Mouse (Mus musculus) limb, embryonic 15.5 days (tissue): ENCODE results near the gene Phlda3. TPM values are rescaled to one million over a fixed set of nuclear protein-coding genes. Genes with fewer than 3 reads are reported as not detected.
A peak's percentile ranks its signal among the peaks of the same experiment; 100 is the strongest.

ENCODE experiments used
- ATAC-seq: fragments of 200-750 bp; cut with Nextera tagmentation; 2 replicates; pipeline ENCODE4 v1.8.0; 2017; ENCODE audit warnings: low read depth, moderate TSS enrichment; ENCODE audit not compliant: insufficient number of reproducible peaks, low FRiP score, low TSS enrichment
- H3K27ac ChIP-seq: fragments of 300-500 bp; sonication (generic); 2 replicates; pipeline ENCODE4 v1.5.1; 2015; ENCODE audit warnings: moderate library complexity, mild to moderate bottlenecking, inconsistent platforms
- H3K27me3 ChIP-seq: fragments of 300-500 bp; sonication (generic); 2 replicates; pipeline ENCODE4 v1.6.1; 2015; ENCODE audit warnings: inconsistent platforms
- H3K36me3 ChIP-seq: fragments of 300-500 bp; sonication (generic); 2 replicates; pipeline ENCODE4 v1.6.1; 2015; ENCODE audit warnings: inconsistent platforms
- H3K4me1 ChIP-seq: fragments of 300-500 bp; sonication (generic); 2 replicates; pipeline ENCODE4 v1.6.1; 2015; ENCODE audit warnings: inconsistent platforms
- H3K4me2 ChIP-seq: fragments of 300-500 bp; sonication (generic); 2 replicates; pipeline ENCODE4 v1.6.1; 2015; ENCODE audit warnings: mild to moderate bottlenecking, inconsistent platforms
- H3K4me3 ChIP-seq: fragments of 300-500 bp; sonication (generic); 2 replicates; pipeline ENCODE4 v1.5.1; 2015; ENCODE audit warnings: mild to moderate bottlenecking, inconsistent platforms
- H3K9ac ChIP-seq: fragments of 300-500 bp; sonication (generic); 2 replicates; pipeline ENCODE4 v1.6.1; 2015; ENCODE audit warnings: inconsistent platforms
- H3K9me3 ChIP-seq: fragments of 300-500 bp; sonication (generic); 2 replicates; pipeline ENCODE4 v1.6.1; 2016; ENCODE audit warnings: inconsistent platforms
- WGBS: fragments of 180-500 bp; shearing (Covaris S2); methylation state at CpG from one replicate; pipeline ENCODE4 v1.1.7; 2015; 5-methylcytosine and 5-hydroxymethylcytosine counted together
- polyA plus RNA-seq: library from polyadenylated mRNA; unstranded; fragments of >200 nt; fragmentation: Nextera tagmentation; extraction: Ambion mirVana; gene quantifications from 2 replicates; pipeline ENCODE4 v1.2.1, GENCODE M21; 2015

The Phlda3 gene
- polyA plus RNA-seq, 1 experiment from 2014 or later = 96.2 TPM

DNA sequence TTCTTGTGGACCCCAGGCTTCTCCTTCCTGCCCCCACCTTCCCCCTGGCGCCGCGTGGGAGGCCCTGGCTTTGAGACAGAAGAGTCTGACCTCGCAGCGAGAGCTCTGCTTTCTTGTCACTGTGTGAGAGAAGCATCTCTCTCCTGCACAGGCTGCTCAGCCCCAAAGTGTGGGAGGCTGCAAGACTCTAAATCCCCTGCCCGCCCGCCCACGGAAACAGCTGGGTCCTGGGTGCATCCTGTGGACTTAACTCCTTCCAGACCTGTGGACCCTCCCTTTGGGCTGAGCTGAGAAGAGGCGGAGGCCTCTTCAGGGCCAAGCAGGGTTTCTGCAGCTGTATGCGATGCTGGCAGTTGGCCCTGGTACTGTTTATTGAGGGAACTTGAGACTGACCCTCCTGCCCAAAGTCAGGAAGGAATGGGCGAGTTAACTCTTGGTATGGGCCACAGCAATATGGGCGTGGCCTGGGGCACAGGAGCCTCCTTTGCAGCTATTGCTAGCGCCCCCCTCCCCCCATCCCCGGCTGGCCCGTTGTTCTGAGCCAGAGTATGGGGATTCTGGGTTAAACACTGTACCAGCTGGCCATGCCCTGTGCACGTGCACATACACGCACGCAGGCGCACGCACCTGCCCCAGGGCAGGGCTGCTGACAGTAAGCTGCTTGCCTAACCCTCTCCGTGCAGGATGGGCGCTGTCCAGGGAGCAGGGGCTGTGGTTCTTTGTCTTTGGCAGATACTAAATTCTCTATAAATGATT lies 13.0 kb downstream of the Phlda3 start, which contains the start of gene Tnni1:
Gene Tnni1 (plus strand): TSS at position 655 of the 756 bp plus-strand sequence.
- peak within 1 kb of the TSS; percentile 27; the same call in 1 of the 2 replicates for H3K4me2 ChIP-seq
- H3K27ac ChIP-seq = peak within 1 kb of the TSS; percentile 73
- H3K9ac ChIP-seq = no peak within 1 kb of the TSS
- no peak within 1 kb of the TSS; the same call in 1 of the 2 replicates for H3K4me3 ChIP-seq
- H3K27me3 ChIP-seq = no peaks in the 10 kb centered on the region
- peaks cover 22% of the 10 kb centered on the region for H3K4me1 ChIP-seq
- H3K36me3 ChIP-seq = no peaks in the 10 kb centered on the region
- no peaks in the 10 kb centered on the region for H3K9me3 ChIP-seq
- WGBS = 17% methylated on average over 22 of the region's 22 CpGs
- ATAC-seq = peak; percentile 72

DNA sequence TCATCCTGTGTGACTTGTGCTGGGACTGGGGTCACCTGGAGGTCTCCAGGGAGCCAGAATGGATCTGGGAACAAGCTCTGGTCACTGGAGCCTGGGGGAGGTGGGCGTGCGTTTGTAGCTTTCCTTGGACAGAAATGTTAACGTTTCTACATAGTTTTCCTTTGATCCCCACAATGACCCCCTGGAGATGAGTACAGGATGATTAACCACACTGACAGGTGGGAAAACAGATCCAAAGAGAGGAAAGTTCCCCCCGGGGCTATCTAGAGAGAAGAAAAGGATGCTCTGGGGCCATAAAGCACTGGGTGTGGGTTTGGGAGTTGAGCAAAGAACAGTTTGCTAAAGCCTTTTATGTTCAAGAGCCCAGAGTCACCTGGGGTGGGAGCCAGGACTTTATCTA lies 14.7 kb downstream of the Phlda3 start:
- Histone ChIP-seq H3K9me3 (no peaks in the 10 kb centered on the region), H3K4me2 (no peak overlapping the region), H3K4me3 (no peak overlapping the region), H3K36me3 (no peaks in the 10 kb centered on the region), H3K9ac (no peak overlapping the region), H3K4me1 (peaks cover 22% of the 10 kb centered on the region), H3K27me3 (no peaks in the 10 kb centered on the region), H3K27ac (no peak overlapping the region)
- 28% methylated on average over 4 of the region's 4 CpGs for WGBS
- ATAC-seq = no peak

DNA sequence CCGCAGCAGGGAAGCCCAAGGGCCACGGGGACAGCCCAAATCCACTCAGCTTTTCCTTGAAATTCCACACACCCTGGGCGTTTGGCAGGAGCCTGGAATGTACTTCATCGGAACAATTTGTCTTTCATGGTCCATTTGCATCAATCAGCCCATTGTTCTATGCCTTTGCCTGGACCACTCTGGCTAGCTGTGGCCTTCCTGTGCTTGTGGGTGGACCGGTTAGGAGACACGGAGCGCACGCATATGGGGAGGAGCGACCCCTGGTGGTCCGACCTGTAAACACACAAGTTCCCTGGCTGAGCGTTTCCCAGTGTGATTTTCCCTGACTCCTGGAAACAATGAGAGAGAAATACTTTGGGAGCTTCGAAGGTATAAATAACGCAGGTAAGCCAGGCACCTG lies 15.3 kb downstream of the Phlda3 start:
- Histone ChIP-seq H3K36me3 (no peaks in the 10 kb centered on the region), H3K9me3 (no peaks in the 10 kb centered on the region), H3K27me3 (no peaks in the 10 kb centered on the region), H3K4me2 (no peak overlapping the region), H3K4me3 (no peak overlapping the region), H3K4me1 (peaks cover 22% of the 10 kb centered on the region), H3K27ac (no peak overlapping the region), H3K9ac (no peak overlapping the region)
- WGBS = 12% methylated on average over 13 of the region's 13 CpGs
- no peak for ATAC-seq

DNA sequence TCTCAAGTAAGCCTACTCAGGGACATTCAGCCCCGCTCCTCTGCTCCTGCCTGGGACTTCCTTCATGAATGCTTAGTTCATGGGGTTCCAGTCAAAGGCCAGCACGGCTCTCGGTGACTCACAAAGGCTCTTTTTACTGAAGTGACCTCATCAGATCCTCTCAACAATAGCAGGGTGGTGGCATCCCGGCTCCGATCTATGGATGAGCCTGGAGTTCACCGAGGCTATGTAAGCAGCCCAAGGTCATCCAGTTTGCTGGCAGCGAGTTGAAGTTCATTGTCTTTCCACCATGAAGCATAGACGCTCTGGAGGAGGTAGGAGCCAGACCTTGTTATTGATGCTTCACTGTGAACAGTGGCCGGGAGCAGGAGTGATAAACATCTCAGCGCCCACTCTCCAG lies 16.9 kb downstream of the Phlda3 start:
- WGBS = 78% methylated on average over 10 of the region's 10 CpGs
- no peak for ATAC-seq
- no peak overlapping the region for H3K4me2 ChIP-seq

DNA sequence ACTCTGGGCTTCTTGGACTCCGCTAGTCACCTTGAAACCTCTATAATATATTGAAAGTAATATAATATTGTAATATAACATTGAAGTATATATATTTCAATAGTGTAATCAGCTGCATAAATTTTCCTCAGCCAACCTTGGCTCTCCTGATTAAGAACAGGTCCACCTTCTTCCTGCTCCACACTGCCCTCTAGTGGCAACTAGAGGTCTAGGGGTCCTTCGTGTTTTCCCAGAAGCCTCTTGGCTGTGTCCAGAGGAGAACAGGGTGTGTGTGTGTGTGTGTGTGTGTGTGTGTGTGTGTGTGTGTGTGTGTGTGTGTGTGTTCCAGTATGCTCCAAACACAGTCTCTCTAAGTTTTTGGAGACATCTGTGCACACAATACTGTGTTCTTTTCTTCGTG lies 21.9 kb downstream of the Phlda3 start:
- no peak for ATAC-seq
- WGBS = 44% methylated on average over 3 of the region's 3 CpGs
- Histone ChIP-seq H3K4me2 (no peak overlapping the region), H3K36me3 (no peaks in the 10 kb centered on the region), H3K27me3 (no peaks in the 10 kb centered on the region), H3K4me1 (peaks cover 9% of the 10 kb centered on the region; the same call in 1 of the 2 replicates), H3K4me3 (no peak overlapping the region), H3K9ac (no peak overlapping the region), H3K9me3 (no peaks in the 10 kb centered on the region), H3K27ac (no peak overlapping the region)

More for the DNA sequence above, 16.9 kb downstream of the Phlda3 start:
- Histone ChIP-seq H3K36me3 (no peaks in the 10 kb centered on the region), H3K27me3 (no peaks in the 10 kb centered on the region), H3K27ac (no peak overlapping the region), H3K4me3 (no peak overlapping the region), H3K9me3 (no peaks in the 10 kb centered on the region), H3K4me1 (peaks cover 22% of the 10 kb centered on the region), H3K9ac (no peak overlapping the region)

DNA sequence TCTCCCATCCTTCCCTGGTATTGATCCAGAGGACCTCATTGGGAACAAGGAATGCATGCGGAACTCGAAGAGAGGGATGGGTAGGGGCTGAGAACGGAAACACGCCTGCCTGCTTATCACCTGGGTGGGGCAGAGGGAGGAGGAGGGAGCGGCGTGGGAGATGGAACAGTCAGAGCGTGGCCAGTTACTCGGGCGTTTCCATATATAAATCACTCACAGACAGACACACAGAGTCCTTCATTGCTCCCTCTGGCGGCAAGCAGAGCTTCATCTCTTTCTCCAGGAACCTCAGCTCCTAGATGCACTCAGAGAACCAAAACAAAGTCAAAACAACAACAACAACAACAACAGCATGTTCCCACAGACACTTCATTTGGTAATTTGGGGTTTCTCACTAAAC lies 22.8 kb downstream of the Phlda3 start:
- peaks cover 15% of the 10 kb centered on the region for H3K4me1 ChIP-seq
- H3K27me3 ChIP-seq = no peaks in the 10 kb centered on the region
- no peak overlapping the region for H3K4me3 ChIP-seq
- 22% methylated on average over 10 of the region's 10 CpGs for WGBS
- no peak overlapping the region for H3K4me2 ChIP-seq
- H3K36me3 ChIP-seq = no peaks in the 10 kb centered on the region
- ATAC-seq = no peak
- no peak overlapping the region for H3K27ac ChIP-seq
- H3K9me3 ChIP-seq = no peaks in the 10 kb centered on the region
- H3K9ac ChIP-seq = no peak overlapping the region

DNA sequence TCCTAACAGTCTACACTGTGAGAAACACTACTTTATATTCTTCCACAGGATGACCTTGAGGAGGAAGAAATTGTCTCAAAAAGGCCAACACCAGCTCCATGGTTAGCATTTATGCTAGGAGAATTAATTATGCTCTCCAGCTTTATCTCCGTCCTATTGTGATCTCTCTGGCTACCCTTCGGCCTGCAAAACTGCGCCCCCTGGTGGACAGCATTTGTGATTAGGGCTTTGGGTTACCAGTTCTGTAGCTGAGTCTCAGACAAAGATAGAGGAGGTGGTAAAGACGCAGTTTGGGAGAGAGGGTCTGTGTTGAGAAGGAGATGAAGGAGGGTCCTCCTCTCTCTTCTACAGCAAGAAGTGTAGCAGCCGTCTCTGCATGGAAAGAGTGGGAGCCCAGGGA lies 23.9 kb downstream of the Phlda3 start:
- Histone ChIP-seq H3K9me3 (no peaks in the 10 kb centered on the region), H3K4me3 (no peak overlapping the region), H3K4me1 (peaks cover 26% of the 10 kb centered on the region), H3K4me2 (no peak overlapping the region), H3K36me3 (no peaks in the 10 kb centered on the region), H3K27ac (no peak overlapping the region), H3K27me3 (no peaks in the 10 kb centered on the region), H3K9ac (no peak overlapping the region)
- 13% methylated on average over 5 of the region's 5 CpGs for WGBS
- ATAC-seq = no peak

DNA sequence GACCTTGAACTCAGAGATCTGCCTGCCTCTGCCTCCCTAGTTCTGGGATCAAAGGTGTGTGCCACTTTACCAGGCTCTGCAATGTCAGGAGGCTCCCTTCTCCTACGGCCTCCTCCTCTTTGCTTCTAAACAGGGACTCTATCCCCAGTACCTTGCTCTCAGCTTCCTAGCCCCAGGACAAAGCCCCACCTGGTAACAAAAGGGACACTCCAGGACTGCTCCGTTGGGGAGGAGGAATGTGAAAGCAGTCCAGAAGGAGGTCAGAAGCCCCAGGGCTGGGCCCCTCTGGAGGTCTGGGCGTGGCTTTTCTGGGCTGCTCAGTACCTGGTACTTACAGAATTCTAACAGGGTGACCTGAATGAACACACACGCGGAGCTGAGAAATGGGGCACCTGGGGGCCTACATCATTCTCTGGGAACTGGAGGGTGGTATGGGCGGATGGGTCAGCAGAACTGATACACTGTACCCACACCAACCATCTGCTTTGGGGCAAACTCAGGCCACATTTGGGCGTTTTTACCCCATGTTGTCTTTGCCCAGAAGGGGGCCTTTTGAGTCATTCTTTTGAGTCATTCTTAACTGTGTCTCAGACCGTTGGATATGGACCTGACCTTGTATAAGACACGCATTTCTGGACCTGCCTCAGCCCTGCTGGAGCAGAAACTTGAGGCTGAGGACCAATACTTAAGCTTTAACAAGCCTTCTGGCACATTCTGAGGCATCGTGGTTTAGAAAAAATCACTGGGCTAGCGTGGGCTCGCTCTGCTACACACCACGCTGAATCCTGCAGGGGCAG lies 26.4 kb downstream of the Phlda3 start:
- ATAC-seq = no peak

DNA sequence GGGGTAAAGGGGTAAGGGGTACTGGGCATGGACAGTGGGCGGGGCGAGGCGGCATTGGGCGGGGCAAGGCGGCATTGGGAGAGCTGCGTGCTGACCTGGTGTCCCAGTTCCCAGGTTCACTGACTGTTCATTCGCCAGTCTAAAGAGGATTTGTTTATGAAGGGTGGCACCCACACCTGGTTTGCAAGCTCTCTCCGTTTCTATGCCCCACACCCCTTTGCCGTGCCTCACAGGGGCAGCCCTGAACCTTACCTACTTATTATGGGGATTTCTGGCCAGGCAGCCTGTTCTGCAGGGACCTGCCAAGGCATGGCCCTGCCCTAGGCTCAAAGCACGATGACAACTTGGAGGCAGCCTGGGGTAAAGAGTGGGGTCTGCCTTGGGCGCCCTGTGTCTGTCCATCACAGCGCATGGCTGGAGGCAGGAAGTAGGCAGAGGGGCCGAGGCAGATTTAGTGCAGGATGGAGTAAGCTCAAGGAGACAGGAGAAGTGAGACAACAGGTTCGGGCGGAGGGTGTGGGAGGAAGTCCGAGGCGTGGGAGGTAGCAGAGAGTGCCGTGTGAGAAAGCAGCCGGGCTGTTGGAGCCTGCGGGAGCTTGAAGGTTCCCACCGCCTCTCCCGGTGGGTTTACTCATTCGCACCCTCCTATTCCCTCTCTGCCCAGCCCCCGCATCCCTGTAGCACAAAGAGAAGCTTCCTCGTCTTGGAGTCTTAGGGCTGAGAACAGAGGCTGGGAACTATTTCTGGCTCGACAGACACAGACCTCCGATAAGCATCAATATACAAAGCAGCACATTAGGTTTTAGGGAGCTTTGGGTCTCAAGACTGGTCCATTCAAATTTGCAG lies 27.7 kb downstream of the Phlda3 start:
- H3K4me3 ChIP-seq = peak overlapping the region; percentile 18
- H3K9ac ChIP-seq = peak overlapping the region; percentile 31; the same call in 1 of the 2 replicates
- no peak for ATAC-seq
- peak overlapping the region; percentile 40 for H3K4me2 ChIP-seq
- peaks cover 21% of the 10 kb centered on the region for H3K4me1 ChIP-seq
- no peaks in the 10 kb centered on the region for H3K36me3 ChIP-seq
- no peaks in the 10 kb centered on the region for H3K27me3 ChIP-seq
- no peaks in the 10 kb centered on the region for H3K9me3 ChIP-seq
- peak overlapping the region; percentile 68 for H3K27ac ChIP-seq
- WGBS = 13% methylated on average over 27 of the region's 27 CpGs

More for the DNA sequence above, 26.4 kb downstream of the Phlda3 start:
- WGBS = 62% methylated on average over 13 of the region's 13 CpGs
- H3K9ac ChIP-seq = no peak overlapping the region
- H3K9me3 ChIP-seq = no peaks in the 10 kb centered on the region
- H3K36me3 ChIP-seq = no peaks in the 10 kb centered on the region
- peaks cover 27% of the 10 kb centered on the region for H3K4me1 ChIP-seq
- H3K4me3 ChIP-seq = no peak overlapping the region
- no peak overlapping the region for H3K4me2 ChIP-seq
- peak overlapping the region; percentile 40; the same call in 1 of the 2 replicates for H3K27ac ChIP-seq
- H3K27me3 ChIP-seq = no peaks in the 10 kb centered on the region

DNA sequence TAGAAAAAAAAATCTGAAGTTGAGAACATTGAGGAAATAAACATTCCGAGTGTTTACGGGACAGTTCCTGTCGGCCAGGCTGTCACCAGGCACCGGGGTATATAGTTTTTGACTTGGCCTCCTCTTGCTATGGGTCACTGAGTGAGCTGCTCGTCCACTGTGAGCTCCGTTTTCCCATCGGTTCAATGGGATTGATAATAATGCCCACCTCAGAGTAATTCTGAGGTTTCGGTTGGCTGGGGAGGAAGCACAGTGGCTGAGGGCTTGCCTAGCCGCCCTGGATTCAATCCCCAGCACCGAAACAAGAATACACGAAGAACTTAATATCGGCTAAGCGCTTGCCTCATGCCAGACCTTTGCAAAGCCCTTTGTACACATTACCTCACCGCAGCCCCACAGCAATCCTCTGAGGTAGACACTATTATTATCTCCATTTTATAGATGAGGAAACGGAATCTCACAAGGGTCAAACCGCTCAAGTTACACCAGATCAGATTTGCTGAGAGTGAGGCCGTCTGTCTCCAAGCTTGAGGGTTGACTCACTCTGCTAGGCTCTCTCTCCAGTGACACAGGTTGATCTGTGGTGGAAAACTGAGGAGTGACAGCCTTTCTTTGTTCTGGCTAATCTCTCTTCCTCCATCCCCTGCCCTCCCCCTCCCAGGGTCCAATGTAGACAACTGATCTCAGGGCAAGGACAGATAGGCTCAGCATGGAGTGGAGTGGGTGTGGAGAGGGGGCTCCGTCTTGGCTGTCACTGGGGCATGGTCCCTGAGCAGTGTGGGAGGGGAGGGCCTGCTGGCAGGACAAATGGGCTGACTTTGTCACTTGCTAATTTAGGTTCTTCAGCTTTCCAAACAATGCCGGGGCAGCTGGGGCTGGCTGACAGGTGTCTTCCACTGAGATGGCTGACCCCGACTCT lies 28.6 kb downstream of the Phlda3 start:
- no peaks in the 10 kb centered on the region for H3K27me3 ChIP-seq
- WGBS = 31% methylated on average over 20 of the region's 20 CpGs
- no peak overlapping the region; the same call in 1 of the 2 replicates for H3K9ac ChIP-seq
- H3K4me1 ChIP-seq = peaks cover 24% of the 10 kb centered on the region
- peak overlapping the region; percentile 68 for H3K27ac ChIP-seq
- peak overlapping the region; percentile 18 for H3K4me3 ChIP-seq
- H3K36me3 ChIP-seq = no peaks in the 10 kb centered on the region
- no peaks in the 10 kb centered on the region for H3K9me3 ChIP-seq
- peak overlapping the region; percentile 40 for H3K4me2 ChIP-seq
- ATAC-seq = peak; percentile 57; the same call in 1 of the 2 replicates

DNA sequence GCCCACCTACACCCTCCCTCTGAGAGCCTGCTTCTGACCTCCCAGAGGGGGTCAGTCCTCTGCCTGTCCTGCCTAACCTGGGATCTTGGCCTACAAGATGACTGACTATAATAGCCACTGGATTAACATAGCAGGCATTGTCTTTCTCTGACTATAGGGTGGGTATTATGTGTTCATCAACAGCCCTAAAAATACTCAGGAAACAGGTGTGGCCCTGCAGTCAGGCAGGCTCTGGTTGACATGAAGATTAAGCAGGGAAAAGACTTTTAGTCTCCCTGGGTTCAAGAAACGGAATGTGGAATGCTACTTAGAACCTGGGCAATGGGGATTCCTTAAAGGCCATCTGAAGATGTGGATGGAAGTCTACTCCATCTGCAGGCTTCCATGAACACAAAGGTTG lies 32.6 kb downstream of the Phlda3 start:
- H3K4me1 ChIP-seq = peaks cover 30% of the 10 kb centered on the region
- no peaks in the 10 kb centered on the region for H3K36me3 ChIP-seq
- peak overlapping the region; percentile 60 for H3K27ac ChIP-seq
- H3K27me3 ChIP-seq = no peaks in the 10 kb centered on the region
- H3K4me2 ChIP-seq = no peak overlapping the region
- H3K9ac ChIP-seq = no peak overlapping the region
- H3K9me3 ChIP-seq = no peaks in the 10 kb centered on the region
- H3K4me3 ChIP-seq = no peak overlapping the region
- no peak for ATAC-seq
- WGBS = 67% methylated on average over 1 of the region's 1 CpGs
